Comparison of ENCODE assay signal across 34 mouse cellular contexts in genomic region chr10:97714584-97714983, GRCm38 (mm10). TPM values are rescaled to one million over a fixed set of nuclear protein-coding genes. Genes with fewer than 3 reads are reported as not detected.
DNase-seq lines count a peak whose midpoint lies in the region; ATAC-seq lines count a peak whose summit lies in the region.
"Had no signal": no experiment of that assay in that cellular context is flagged by ENCODE, and none has a peak within 500 bp of the region (broad histone marks: within the 10 kb centered on the region; RNA-seq: fewer than 3 reads in every experiment).

No protein-coding gene starts in this region.

- H3K4me2 ChIP-seq in heart, embryonic 12.5 days, result peak overlapping the region; percentile 9; the same call in 1 of the 2 replicates
- H3K4me2 ChIP-seq in heart, embryonic 15.5 days, result 0 out of 2 replicates have a peak overlapping the region, but pooled peaks have one; percentile 1
- H3K4me2 ChIP-seq in midbrain, embryonic 11.5 days, result no peak overlapping the region
- no peak overlapping the region for H3K4me2 ChIP-seq in midbrain, embryonic 15.5 days
- H3K4me2 ChIP-seq: embryonic facial prominence, embryonic 12.5 days; embryonic facial prominence, embryonic 15.5 days; hindbrain, embryonic 14.5 days had no signal

- H3K36me3 ChIP-seq in heart, embryonic 12.5 days, result no peaks in the 10 kb centered on the region
- H3K36me3 ChIP-seq in heart, embryonic 15.5 days, result no peaks in the 10 kb centered on the region
- H3K36me3 ChIP-seq in midbrain, embryonic 11.5 days (ENCODE audit: control insufficient read depth, insufficient read depth, low read length), result no peaks in the 10 kb centered on the region
- H3K36me3 ChIP-seq in midbrain, embryonic 15.5 days (replicated peaks), result no peaks in the 10 kb centered on the region
- H3K36me3 ChIP-seq: embryonic facial prominence, embryonic 12.5 days; embryonic facial prominence, embryonic 15.5 days had no signal

- WGBS in heart, embryonic 12.5 days, result 52% methylated on average over 4 of the region's 4 CpGs
- WGBS in heart, embryonic 15.5 days, result 56% methylated on average over 4 of the region's 4 CpGs
- WGBS in midbrain, embryonic 11.5 days, result 64% methylated on average over 4 of the region's 4 CpGs
- 60% methylated on average over 4 of the region's 4 CpGs for WGBS in midbrain, embryonic 15.5 days

- H3K27ac ChIP-seq in heart, embryonic 12.5 days (ENCODE audit: poor library complexity, severe bottlenecking), result no peak overlapping the region
- H3K27ac ChIP-seq in heart, embryonic 15.5 days, result no peak overlapping the region
- no peak overlapping the region for H3K27ac ChIP-seq in midbrain, embryonic 11.5 days (ENCODE audit: low read depth, low read length)
- no peak overlapping the region for H3K27ac ChIP-seq in midbrain, embryonic 15.5 days
- H3K27ac ChIP-seq: embryonic facial prominence, embryonic 12.5 days; embryonic facial prominence, embryonic 15.5 days; gastrocnemius, adult 2 months; hindbrain, embryonic 14.5 days; hindbrain, postnatal 0 days had no signal

- ATAC-seq in heart, embryonic 12.5 days (ENCODE audit: insufficient number of reproducible peaks, low FRiP score), result no peak
- ATAC-seq in heart, embryonic 15.5 days (replicated peaks; ENCODE audit: insufficient number of reproducible peaks, insufficient read depth, low FRiP score, low read depth), result no peak
- ATAC-seq in midbrain, embryonic 11.5 days (ENCODE audit: low FRiP score), result no peak
- ATAC-seq in midbrain, embryonic 15.5 days (replicated peaks), result no peak
- ATAC-seq: activated CD4-positive, CD25-positive, alpha-beta regulatory T cell, adult 4 months; forebrain, embryonic 14.5 days; forebrain, postnatal 0 days; hindbrain, postnatal 0 days; inflammation-experienced regulatory T-cells, adult 6 months had no signal

- intact Hi-C loops in heart, postnatal 25 days (cut with DNase I), result loop anchor here (5.0 kb wide), 1 partner anchor 1373 kb away; no protein-coding TSS in a partner anchor
- intact Hi-C loops in heart, postnatal 10 days (cut with DNase I), result no loop called here

- peak; percentile 27 to 39 for DNase-seq in cerebellum, postnatal 10 days
- no peak for DNase-seq in cerebellum, adult 9-11 months
- DNase-seq in heart, postnatal 25 days (ENCODE audit: low spot score), result no peak
- DNase-seq in heart, postnatal 10 days, result no peak
- DNase-seq in midbrain, embryonic 11.5 days (ENCODE audit: low spot score, missing footprints), result peak; percentile 72
- DNase-seq: adrenal gland, adult 8-10 months; adrenal gland, postnatal 25 days; cerebellum, adult 11-12 months; cerebellum, adult 8-10 months; cerebellum, postnatal 25 days; forebrain, postnatal 0 days; gastrocnemius, adult 2 months; gastrocnemius, postnatal 14 days; heart, adult 11 months; heart, postnatal 4 days; kidney, adult 18-20 months had no signal

- no peaks in the 10 kb centered on the region for H3K27me3 ChIP-seq in heart, embryonic 12.5 days (replicated peaks)
- no peaks in the 10 kb centered on the region for H3K27me3 ChIP-seq in heart, embryonic 15.5 days
- no peaks in the 10 kb centered on the region for H3K27me3 ChIP-seq in midbrain, embryonic 11.5 days (ENCODE audit: control insufficient read depth, insufficient read depth, low read length)
- H3K27me3 ChIP-seq in midbrain, embryonic 15.5 days (replicated peaks), result no peaks in the 10 kb centered on the region
- H3K27me3 ChIP-seq: embryonic facial prominence, embryonic 12.5 days; embryonic facial prominence, embryonic 15.5 days had no signal

- no peak overlapping the region for H3K9ac ChIP-seq in heart, embryonic 12.5 days
- H3K9ac ChIP-seq in heart, embryonic 15.5 days, result no peak overlapping the region
- no peak overlapping the region for H3K9ac ChIP-seq in midbrain, embryonic 11.5 days (ENCODE audit: low read length)
- no peak overlapping the region for H3K9ac ChIP-seq in midbrain, embryonic 15.5 days
- H3K9ac ChIP-seq: embryonic facial prominence, embryonic 12.5 days; embryonic facial prominence, embryonic 15.5 days; forebrain, postnatal 0 days; hindbrain, embryonic 14.5 days had no signal

- peaks cover 13% of the 10 kb centered on the region; the same call in 1 of the 2 replicates for H3K4me1 ChIP-seq in heart, embryonic 12.5 days (replicated peaks)
- peaks cover 11% of the 10 kb centered on the region for H3K4me1 ChIP-seq in heart, embryonic 15.5 days (replicated peaks)
- no peaks in the 10 kb centered on the region for H3K4me1 ChIP-seq in midbrain, embryonic 11.5 days (ENCODE audit: control insufficient read depth, insufficient read depth, low read length)
- no peaks in the 10 kb centered on the region for H3K4me1 ChIP-seq in midbrain, embryonic 15.5 days
- H3K4me1 ChIP-seq: embryonic facial prominence, embryonic 12.5 days; embryonic facial prominence, embryonic 15.5 days had no signal

- H3K9me3 ChIP-seq in heart, embryonic 12.5 days (replicated peaks), result no peaks in the 10 kb centered on the region
- H3K9me3 ChIP-seq in heart, embryonic 15.5 days (replicated peaks), result no peaks in the 10 kb centered on the region
- no peaks in the 10 kb centered on the region for H3K9me3 ChIP-seq in midbrain, embryonic 11.5 days (ENCODE audit: control insufficient read depth, low read length)
- H3K9me3 ChIP-seq in midbrain, embryonic 15.5 days, result no peaks in the 10 kb centered on the region
- H3K9me3 ChIP-seq: embryonic facial prominence, embryonic 12.5 days; embryonic facial prominence, embryonic 15.5 days had no signal

- no peak overlapping the region for H3K4me3 ChIP-seq in heart, embryonic 12.5 days
- no peak overlapping the region for H3K4me3 ChIP-seq in heart, embryonic 15.5 days
- no peak overlapping the region for H3K4me3 ChIP-seq in midbrain, embryonic 11.5 days (ENCODE audit: low read depth, low read length)
- H3K4me3 ChIP-seq in midbrain, embryonic 15.5 days, result no peak overlapping the region
- H3K4me3 ChIP-seq: embryonic facial prominence, embryonic 12.5 days; embryonic facial prominence, embryonic 15.5 days; gastrocnemius, adult 2 months had no signal

RNA-seq across cellular contexts. Expression of gene C030005K15Rik, which starts 12.0 kb away (rescaled TPM):
- not detected in 2 replicates for polyA plus RNA-seq in heart, embryonic 12.5 days (2016; fragmentation: Nextera tagmentation; extraction: Ambion mirVana)
- not detected for total RNA-seq in heart, postnatal 25 days (2021)
- not detected in 2 replicates for polyA plus RNA-seq in heart, embryonic 15.5 days (2015; fragmentation: Nextera tagmentation; extraction: Ambion mirVana)
- not detected for total RNA-seq in heart, postnatal 10 days (2021)
- not detected in 2 replicates for polyA plus RNA-seq in midbrain, embryonic 11.5 days (2014; fragmentation: Nextera tagmentation; extraction: Ambion mirVana)
- polyA plus RNA-seq in midbrain, embryonic 15.5 days (2015; fragmentation: Nextera tagmentation; extraction: Ambion mirVana), result not detected in 2 replicates
- total RNA-seq: adrenal gland, adult 8-10 months; adrenal gland, postnatal 25 days; common myeloid progenitor, adult 5-6 weeks; ES-E14; forebrain, postnatal 0 days; gastrocnemius, adult 2 months; gastrocnemius, postnatal 14 days; gastrocnemius, postnatal 4 days; heart, postnatal 4 days; hindbrain, postnatal 0 days had no signal
- polyA plus RNA-seq: activated CD4-positive, CD25-positive, alpha-beta regulatory T cell, adult 4 months; brain, embryonic 14.5 days; embryonic facial prominence, embryonic 12.5 days; embryonic facial prominence, embryonic 15.5 days; forebrain, embryonic 11.5 days; forebrain, embryonic 14.5 days; forebrain, postnatal 0 days; hindbrain, embryonic 11.5 days; hindbrain, embryonic 14.5 days; hindbrain, postnatal 0 days; inflammation-experienced regulatory T-cells, adult 6 months; intestine, embryonic 16.5 days had no signal

RNA-seq across cellular contexts. Expression of gene Ccer1, which starts 21.7 kb away (rescaled TPM):
- not detected in 2 replicates for polyA plus RNA-seq in heart, embryonic 12.5 days (2016; fragmentation: Nextera tagmentation; extraction: Ambion mirVana)
- total RNA-seq in heart, postnatal 25 days (2021), result not detected
- polyA plus RNA-seq in heart, embryonic 15.5 days (2015; fragmentation: Nextera tagmentation; extraction: Ambion mirVana), result not detected in 2 replicates
- not detected for total RNA-seq in heart, postnatal 10 days (2021)
- not detected in 2 replicates for polyA plus RNA-seq in midbrain, embryonic 11.5 days (2014; fragmentation: Nextera tagmentation; extraction: Ambion mirVana)
- not detected in 2 replicates for polyA plus RNA-seq in midbrain, embryonic 15.5 days (2015; fragmentation: Nextera tagmentation; extraction: Ambion mirVana)
- total RNA-seq: adrenal gland, adult 8-10 months; adrenal gland, postnatal 25 days; common myeloid progenitor, adult 5-6 weeks; ES-E14; forebrain, postnatal 0 days; gastrocnemius, adult 2 months; gastrocnemius, postnatal 14 days; gastrocnemius, postnatal 4 days; heart, postnatal 4 days; hindbrain, postnatal 0 days had no signal
- polyA plus RNA-seq: brain, embryonic 14.5 days; embryonic facial prominence, embryonic 12.5 days; embryonic facial prominence, embryonic 15.5 days; forebrain, embryonic 11.5 days; forebrain, embryonic 14.5 days; forebrain, postnatal 0 days; frontal cortex, adult 2 months; hindbrain, embryonic 11.5 days; hindbrain, embryonic 14.5 days; hindbrain, postnatal 0 days; inflammation-experienced regulatory T-cells, adult 6 months; intestine, embryonic 16.5 days had no signal

Comparison
In these comparisons a context has a peak if more than half of its experiments do, and no peak if none do; other contexts are left out.
1. DNase-seq: peak in cerebellum, postnatal 10 days (2 of 2) and midbrain, embryonic 11.5 days (single experiment); none in cerebellum, adult 9-11 months (single experiment), heart, postnatal 25 days (single experiment) and heart, postnatal 10 days (0 of 2).
2. H3K4me2 ChIP-seq: peak in heart, embryonic 12.5 days (single experiment) and heart, embryonic 15.5 days (single experiment); none in midbrain, embryonic 11.5 days (single experiment) and midbrain, embryonic 15.5 days (single experiment).